Mouse (Mus musculus): Measurements from ENCODE around the gene Manf. TPM values are rescaled to one million over a fixed set of nuclear protein-coding genes. Genes with fewer than 3 reads are reported as not detected.
A peak's percentile ranks its signal among the peaks of the same experiment; 100 is the strongest.

The Manf gene
- polyA plus RNA-seq, 1 experiment from 2014 or later: 297 TPM

- peaks cover 49% of the 10 kb centered on the region for H3K4me1 ChIP-seq
- WGBS: under 1% methylated on average over 9 of the region's 9 CpGs
- no peaks in the 10 kb centered on the region for H3K9me3 ChIP-seq (replicated peaks)
- H3K27ac ChIP-seq (replicated peaks): peak overlapping the region; percentile 94
- H3K27me3 ChIP-seq (ENCODE audit: low read depth, poor library complexity, severe bottlenecking): no peaks in the 10 kb centered on the region
- peaks cover 38% of the 10 kb centered on the region for H3K36me3 ChIP-seq
- no peak for DNase-seq (ENCODE audit: low spot score)
- H3K4me3 ChIP-seq: peak overlapping the region; percentile 83
Measured at GRCm38 (mm10) chr9:106892552-106892875, 735 bp upstream of the Manf start.

- no peak for DNase-seq (ENCODE audit: low spot score)
- H3K27me3 ChIP-seq (ENCODE audit: low read depth, poor library complexity, severe bottlenecking): no peaks in the 10 kb centered on the region
- peak overlapping the region; percentile 83 for H3K4me3 ChIP-seq
- no peaks in the 10 kb centered on the region for H3K9me3 ChIP-seq (replicated peaks)
- 0% methylated on average over 17 of the region's 17 CpGs for WGBS
- peak overlapping the region; percentile 94 for H3K27ac ChIP-seq (replicated peaks)
- peaks cover 36% of the 10 kb centered on the region for H3K36me3 ChIP-seq
- H3K4me1 ChIP-seq: peaks cover 54% of the 10 kb centered on the region
Measured at GRCm38 (mm10) chr9:106891341-106891741, 438 bp downstream of the Manf start.

GRCm38 (mm10) chr9:106890496-106891240 lies 1.1 kb downstream of the Manf start:
- Histone ChIP-seq H3K36me3 (peaks cover 37% of the 10 kb centered on the region), H3K9me3 (replicated peaks) (no peaks in the 10 kb centered on the region), H3K4me1 (peaks cover 58% of the 10 kb centered on the region), H3K27ac (replicated peaks) (peak overlapping the region; percentile 94), H3K4me3 (peak overlapping the region; percentile 83), H3K27me3 (ENCODE audit: low read depth, poor library complexity, severe bottlenecking) (no peaks in the 10 kb centered on the region)
- no peak for DNase-seq (ENCODE audit: low spot score)
- 74% methylated on average over 8 of the region's 8 CpGs for WGBS

GRCm38 (mm10) chr9:106889321-106889720 lies 2.5 kb downstream of the Manf start:
- Histone ChIP-seq H3K36me3 (peaks cover 50% of the 10 kb centered on the region), H3K27ac (replicated peaks) (no peak overlapping the region), H3K4me3 (peak overlapping the region; percentile 23; the same call in 1 of the 2 replicates), H3K4me1 (peaks cover 71% of the 10 kb centered on the region), H3K27me3 (ENCODE audit: low read depth, poor library complexity, severe bottlenecking) (no peaks in the 10 kb centered on the region), H3K9me3 (replicated peaks) (no peaks in the 10 kb centered on the region)
- 91% methylated on average over 9 of the region's 9 CpGs for WGBS
- DNase-seq (ENCODE audit: low spot score): no peak

GRCm38 (mm10) chr9:106888346-106888745 lies 3.4 kb downstream of the Manf start:
- H3K27me3 ChIP-seq (ENCODE audit: low read depth, poor library complexity, severe bottlenecking): no peaks in the 10 kb centered on the region
- no peak for DNase-seq (ENCODE audit: low spot score)
- 95% methylated on average over 3 of the region's 3 CpGs for WGBS
- H3K9me3 ChIP-seq (replicated peaks): no peaks in the 10 kb centered on the region
- H3K27ac ChIP-seq (replicated peaks): no peak overlapping the region
- peaks cover 76% of the 10 kb centered on the region for H3K4me1 ChIP-seq
- H3K4me3 ChIP-seq: peak overlapping the region; percentile 96; the same call in 1 of the 2 replicates
- peaks cover 60% of the 10 kb centered on the region for H3K36me3 ChIP-seq

- peaks cover 80% of the 10 kb centered on the region for H3K4me1 ChIP-seq
- no peaks in the 10 kb centered on the region for H3K27me3 ChIP-seq (ENCODE audit: low read depth, poor library complexity, severe bottlenecking)
- H3K27ac ChIP-seq (replicated peaks): peak within 1 kb of the TSS; percentile 99
- H3K36me3 ChIP-seq: peaks cover 73% of the 10 kb centered on the region
- peak; percentile 99 for DNase-seq (ENCODE audit: low spot score)
- no peaks in the 10 kb centered on the region for H3K9me3 ChIP-seq (replicated peaks)
- H3K4me3 ChIP-seq: peak within 1 kb of the TSS; percentile 96
- WGBS: 4% methylated on average over 92 of the region's 101 CpGs
Measured at GRCm38 (mm10) chr9:106886828-106887702, 4.7 kb downstream of the Manf start, which contains the start of gene Rbm15b. Gene Rbm15b, minus strand, starts transcription at chr9:106887428.

GRCm38 (mm10) chr9:106885901-106886731 lies 5.7 kb downstream of the Manf start:
- no peaks in the 10 kb centered on the region for H3K27me3 ChIP-seq (ENCODE audit: low read depth, poor library complexity, severe bottlenecking)
- H3K27ac ChIP-seq (replicated peaks): peak overlapping the region; percentile 99
- peaks cover 82% of the 10 kb centered on the region for H3K36me3 ChIP-seq
- no peaks in the 10 kb centered on the region for H3K9me3 ChIP-seq (replicated peaks)
- WGBS: under 1% methylated on average over 99 of the region's 107 CpGs
- peak overlapping the region; percentile 96 for H3K4me3 ChIP-seq
- peaks cover 87% of the 10 kb centered on the region for H3K4me1 ChIP-seq
- peak; percentile 61 for DNase-seq (ENCODE audit: low spot score)

- Histone ChIP-seq H3K27me3 (ENCODE audit: low read depth, poor library complexity, severe bottlenecking) (no peaks in the 10 kb centered on the region), H3K36me3 (peaks cover 84% of the 10 kb centered on the region), H3K27ac (replicated peaks) (peak overlapping the region; percentile 99), H3K4me3 (peak overlapping the region; percentile 96), H3K9me3 (replicated peaks) (no peaks in the 10 kb centered on the region), H3K4me1 (peaks cover 81% of the 10 kb centered on the region)
- WGBS: 32% methylated on average over 44 of the region's 44 CpGs
- peak; percentile 39 for DNase-seq (ENCODE audit: low spot score)
Measured at GRCm38 (mm10) chr9:106884996-106885900, 6.5 kb downstream of the Manf start.

GRCm38 (mm10) chr9:106884306-106884705 lies 7.5 kb downstream of the Manf start:
- Histone ChIP-seq H3K4me3 (peak overlapping the region; percentile 96), H3K36me3 (peaks cover 84% of the 10 kb centered on the region), H3K27me3 (ENCODE audit: low read depth, poor library complexity, severe bottlenecking) (no peaks in the 10 kb centered on the region), H3K4me1 (peaks cover 76% of the 10 kb centered on the region), H3K27ac (replicated peaks) (peak overlapping the region; percentile 50; the same call in 1 of the 2 replicates), H3K9me3 (replicated peaks) (no peaks in the 10 kb centered on the region)
- 56% methylated on average over 16 of the region's 16 CpGs for WGBS
- DNase-seq (ENCODE audit: low spot score): peak; percentile 35

GRCm38 (mm10) chr9:106883085-106883484 lies 8.7 kb downstream of the Manf start:
- H3K36me3 ChIP-seq: peaks cover 84% of the 10 kb centered on the region
- H3K27ac ChIP-seq (replicated peaks): no peak overlapping the region
- H3K4me1 ChIP-seq: peaks cover 66% of the 10 kb centered on the region
- WGBS: 94% methylated on average over 3 of the region's 3 CpGs
- H3K4me3 ChIP-seq: peak overlapping the region; percentile 96
- no peaks in the 10 kb centered on the region for H3K27me3 ChIP-seq (ENCODE audit: low read depth, poor library complexity, severe bottlenecking)
- no peaks in the 10 kb centered on the region for H3K9me3 ChIP-seq (replicated peaks)
- no peak for DNase-seq (ENCODE audit: low spot score)

GRCm38 (mm10) chr9:106882176-106882575 lies 9.6 kb downstream of the Manf start:
- Histone ChIP-seq H3K9me3 (replicated peaks) (no peaks in the 10 kb centered on the region), H3K27ac (replicated peaks) (no peak overlapping the region), H3K4me3 (peak overlapping the region; percentile 96; the same call in 1 of the 2 replicates), H3K4me1 (peaks cover 57% of the 10 kb centered on the region), H3K36me3 (peaks cover 86% of the 10 kb centered on the region), H3K27me3 (ENCODE audit: low read depth, poor library complexity, severe bottlenecking) (no peaks in the 10 kb centered on the region)
- 84% methylated on average over 4 of the region's 4 CpGs for WGBS
- DNase-seq (ENCODE audit: low spot score): no peak

All from midbrain, embryonic 10.5 days (tissue).